Mouse (Mus musculus): ENCODE data around the gene Gm29133.
A peak's percentile ranks its signal among the peaks of the same experiment; 100 is the strongest.

The Gm29133 gene

DNA sequence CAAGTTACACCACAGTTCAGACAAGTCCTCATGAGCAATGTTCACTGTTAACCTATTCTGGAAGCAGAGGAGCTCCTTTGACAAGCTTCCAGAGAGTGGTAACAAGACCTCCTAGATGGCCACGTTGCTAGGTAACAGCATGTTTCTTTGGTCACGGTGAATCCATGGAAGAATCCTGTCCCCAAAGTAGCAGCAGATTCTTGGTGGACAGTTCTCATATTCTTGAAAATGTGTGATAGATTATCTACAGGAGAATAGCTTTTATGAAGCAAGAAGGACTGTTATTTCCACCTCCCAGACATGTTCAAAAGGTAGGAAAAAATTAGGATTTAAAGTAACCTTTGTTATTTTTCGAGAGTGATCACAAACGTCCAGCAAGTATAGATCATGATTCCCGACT, at the start of gene Gm29133:
TSS of gene Gm29133 (plus strand) at position 301 of the 400 bp plus-strand sequence.
- no peak for DNase-seq

DNA sequence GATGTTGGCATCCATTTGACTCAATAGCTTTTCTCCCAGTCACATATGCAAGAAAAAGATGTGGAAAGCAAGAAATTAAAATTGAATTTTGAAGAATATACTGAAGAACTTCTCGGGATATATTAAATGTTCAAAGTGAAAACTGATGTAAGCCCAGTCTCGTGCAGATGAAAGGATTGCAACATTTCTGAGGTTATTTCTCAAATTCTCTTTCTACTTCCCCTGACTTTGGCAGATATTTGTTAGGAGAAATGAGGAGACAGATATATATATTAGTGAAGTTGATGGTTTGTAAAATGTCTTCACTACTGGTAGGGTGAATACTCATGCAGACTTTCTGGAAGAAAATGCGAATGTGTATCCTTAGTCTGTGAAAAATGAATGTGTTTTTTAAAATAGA, 48.9 kb upstream of the Gm29133 start:
- no peak for DNase-seq

DNA sequence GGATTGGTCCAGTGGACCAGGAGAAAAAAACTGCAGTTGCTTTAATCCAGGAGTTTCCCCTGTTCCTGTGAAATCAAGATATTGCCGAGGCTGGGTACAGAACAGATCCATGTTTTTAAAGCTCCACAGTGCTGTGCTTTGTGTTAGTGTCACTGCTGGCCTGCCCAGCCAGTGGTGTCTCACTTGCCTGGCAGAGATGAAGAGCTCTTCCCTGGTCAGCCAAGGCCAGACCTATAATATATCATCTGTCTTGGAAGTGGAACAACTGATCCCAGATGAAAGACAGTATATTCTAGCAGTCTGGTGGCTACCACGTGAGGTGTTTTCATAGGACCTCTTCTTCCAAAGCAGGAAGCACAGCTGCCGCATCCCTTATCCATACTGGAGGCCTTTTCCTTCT, 46.7 kb upstream of the Gm29133 start:
- DNase-seq = no peak

DNA sequence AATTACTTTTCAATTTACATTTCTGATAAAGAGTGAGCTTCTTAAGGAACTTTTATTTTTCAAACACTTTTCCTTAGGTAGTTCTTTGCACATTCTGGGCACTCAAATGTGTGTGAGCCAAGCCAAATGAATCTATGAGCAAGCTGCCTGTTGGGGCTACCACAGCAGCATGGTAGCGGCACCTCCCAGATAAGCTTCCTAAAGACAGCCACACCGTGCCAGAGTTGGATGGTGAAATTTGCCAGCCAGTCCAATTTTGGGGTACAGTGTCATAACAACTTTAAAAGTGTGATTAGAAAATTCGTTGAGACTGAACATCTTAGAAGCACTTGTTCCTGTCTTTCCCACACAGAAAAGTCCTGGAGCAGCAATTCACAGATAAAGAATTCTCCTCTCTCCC, 41.5 kb upstream of the Gm29133 start:
- no peak for DNase-seq

DNA sequence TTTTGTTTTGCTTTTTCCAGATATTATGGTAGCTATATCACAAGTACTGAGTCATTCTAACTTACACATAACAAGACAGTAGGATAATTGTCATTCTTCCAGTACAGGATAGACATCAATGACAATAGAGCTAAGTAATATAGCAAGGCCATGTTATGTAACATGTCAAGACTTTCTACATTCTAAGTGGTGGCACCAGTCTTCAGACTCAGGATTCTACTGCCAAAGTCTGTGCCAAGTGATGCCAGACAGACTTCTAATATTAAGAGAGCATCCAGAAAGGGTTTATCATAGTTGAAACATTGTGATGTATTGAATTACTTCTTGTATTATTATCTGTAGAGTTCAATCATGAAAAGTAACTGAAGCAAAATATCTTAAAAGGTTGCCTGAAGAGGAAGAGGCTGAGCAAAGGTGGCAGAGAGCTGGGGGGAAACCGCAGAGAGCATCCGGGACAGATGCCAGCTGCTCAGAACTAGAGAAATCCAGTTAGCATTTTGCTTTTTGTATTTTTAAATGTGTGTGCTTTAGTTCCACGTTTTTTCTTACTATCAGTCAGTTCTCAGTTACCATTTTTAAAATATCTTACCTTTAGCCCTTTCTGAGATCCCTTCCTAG, 34.2 kb upstream of the Gm29133 start:
- no peak for DNase-seq

DNA sequence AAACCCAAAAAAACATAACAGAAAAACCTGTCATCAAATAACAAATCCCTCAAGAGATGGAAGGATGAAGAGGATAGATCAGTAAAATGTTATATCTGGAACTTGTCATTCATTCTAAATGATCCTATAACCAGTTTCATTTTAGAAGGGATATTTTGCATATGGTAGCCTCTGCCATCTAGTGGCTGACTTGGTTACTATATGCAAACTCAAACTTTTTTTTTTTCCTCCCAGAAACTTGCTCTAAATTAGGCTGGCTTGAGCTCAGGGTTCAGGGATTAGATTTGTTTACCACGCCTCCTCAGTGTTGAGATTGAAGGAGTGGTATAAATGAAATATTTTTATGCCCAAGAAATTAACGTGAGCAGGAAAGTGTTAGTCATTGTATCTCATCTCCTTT, 27.3 kb upstream of the Gm29133 start:
- peak; percentile 8 to 14 for DNase-seq

DNA sequence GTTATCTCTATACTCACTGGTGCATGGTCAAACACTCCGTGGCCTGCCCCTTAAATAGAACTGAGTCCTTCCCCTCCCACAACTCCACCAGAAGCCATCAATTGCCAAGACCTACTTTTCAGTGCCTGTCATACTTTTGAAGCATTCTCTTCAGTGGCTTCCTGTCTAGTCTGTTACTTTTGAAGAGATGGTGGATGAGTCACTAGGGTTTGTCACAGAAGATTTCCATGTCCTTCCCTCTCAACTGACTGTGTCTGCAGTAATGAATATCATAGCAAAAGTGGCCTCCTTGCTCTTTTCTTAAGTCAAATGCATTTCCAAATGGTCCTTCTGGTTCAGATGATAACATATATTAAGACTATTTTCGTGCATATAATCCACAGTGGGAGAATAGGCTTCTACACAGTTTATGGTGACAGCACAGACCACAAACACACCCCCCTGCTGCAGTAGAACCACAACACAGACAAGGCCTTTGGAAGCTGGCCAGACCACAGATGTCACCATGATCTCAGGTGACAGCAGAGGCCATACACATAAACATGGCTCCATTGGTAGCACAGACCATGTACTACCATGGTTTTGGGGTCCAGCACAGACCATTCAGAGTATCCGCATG, 16.9 kb upstream of the Gm29133 start:
- DNase-seq = no peak

DNA sequence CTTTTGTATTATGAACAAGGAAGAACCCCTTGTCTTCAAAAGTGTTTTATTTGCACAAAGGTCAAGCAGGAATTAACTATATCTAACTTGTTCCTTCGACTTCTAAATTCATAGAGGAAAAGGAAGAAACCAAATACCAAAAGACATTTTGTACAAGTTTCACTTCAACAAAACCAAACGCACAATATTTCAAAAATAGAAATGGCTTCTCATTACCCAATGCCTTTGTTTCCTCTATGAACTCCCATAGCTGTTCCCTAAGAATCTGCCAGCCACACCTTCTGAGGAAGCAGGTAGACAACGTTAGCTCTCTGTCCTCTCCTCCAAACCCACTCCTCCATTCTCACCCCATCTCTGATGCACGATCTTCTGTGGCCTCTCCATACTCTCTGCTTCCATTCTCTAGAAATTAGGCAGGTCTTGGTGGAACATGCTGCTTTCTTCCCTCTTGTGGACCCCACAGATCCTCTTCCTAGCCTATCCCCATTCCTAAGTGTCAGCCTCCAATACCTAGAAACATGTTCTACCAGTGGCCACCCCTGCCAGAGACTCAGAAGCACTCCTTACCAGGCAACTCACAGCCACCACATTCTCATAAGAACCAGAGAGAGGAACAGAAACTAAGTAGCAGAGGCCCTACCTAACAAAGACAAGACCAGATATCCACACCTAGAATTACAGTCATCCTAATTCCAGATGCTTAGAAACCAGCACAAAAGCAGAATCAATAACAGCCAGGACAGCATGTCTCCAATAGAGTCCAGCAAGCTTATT, 4.1 kb upstream of the Gm29133 start:
- DNase-seq = no peak

DNA sequence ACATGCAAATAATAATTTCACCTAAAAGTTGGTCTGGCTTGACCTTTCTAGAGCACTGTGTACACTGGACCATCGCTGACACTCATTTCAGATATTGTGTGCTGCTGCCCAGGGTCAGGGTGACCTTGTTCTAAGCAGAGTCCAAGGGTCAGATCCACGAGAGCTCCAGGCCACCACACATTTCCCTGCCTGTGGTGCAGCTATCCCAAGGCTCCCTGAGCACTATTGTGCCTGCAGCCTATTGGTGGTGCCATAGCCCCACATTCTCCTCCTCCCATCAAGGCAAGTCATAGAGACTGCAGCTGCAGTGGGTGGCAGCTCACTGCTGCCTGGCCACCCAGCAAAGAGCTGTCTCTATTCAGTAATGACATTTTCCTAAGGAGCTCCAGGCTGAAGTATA, 2.7 kb upstream of the Gm29133 start:
- no peak for DNase-seq

DNA sequence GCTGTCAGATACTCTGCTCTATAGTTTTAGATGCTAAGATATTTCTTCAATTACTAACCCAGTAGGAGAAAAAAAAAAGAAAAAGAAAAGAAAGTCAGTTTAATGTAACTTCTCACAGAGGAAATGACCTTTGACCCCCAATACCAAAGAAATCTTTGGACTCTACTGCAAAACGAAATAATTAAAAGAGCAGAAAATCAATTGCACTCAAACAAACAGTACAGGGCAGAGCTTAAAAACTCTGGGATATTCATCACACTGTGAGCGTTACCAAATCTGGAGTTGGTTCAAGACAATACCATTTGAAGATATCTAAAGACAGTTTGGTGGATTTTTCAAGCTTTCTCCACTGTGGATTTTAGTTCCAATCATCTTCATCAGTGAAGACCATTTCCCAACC, 15.4 kb downstream of the Gm29133 start:
- DNase-seq = no peak

DNA sequence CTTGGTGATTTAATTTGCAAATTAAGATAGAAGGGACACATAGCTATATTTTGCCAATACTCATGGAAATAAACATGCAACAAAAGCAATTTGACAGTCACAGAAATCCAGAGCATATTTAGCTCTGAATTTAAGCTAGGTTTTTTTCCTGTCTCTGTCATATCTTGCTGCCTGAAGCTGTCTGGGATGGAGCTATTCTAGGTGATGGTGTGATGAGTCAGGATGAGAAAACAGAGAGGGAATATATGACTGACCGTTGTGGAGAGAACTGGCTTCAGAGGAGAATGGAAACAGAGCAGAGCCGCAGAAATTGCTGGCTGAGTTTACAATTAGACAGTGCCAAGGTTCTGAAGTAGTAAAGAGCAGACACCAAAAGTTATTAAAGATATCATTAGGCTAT, 26.3 kb downstream of the Gm29133 start:
- DNase-seq = no peak

DNA sequence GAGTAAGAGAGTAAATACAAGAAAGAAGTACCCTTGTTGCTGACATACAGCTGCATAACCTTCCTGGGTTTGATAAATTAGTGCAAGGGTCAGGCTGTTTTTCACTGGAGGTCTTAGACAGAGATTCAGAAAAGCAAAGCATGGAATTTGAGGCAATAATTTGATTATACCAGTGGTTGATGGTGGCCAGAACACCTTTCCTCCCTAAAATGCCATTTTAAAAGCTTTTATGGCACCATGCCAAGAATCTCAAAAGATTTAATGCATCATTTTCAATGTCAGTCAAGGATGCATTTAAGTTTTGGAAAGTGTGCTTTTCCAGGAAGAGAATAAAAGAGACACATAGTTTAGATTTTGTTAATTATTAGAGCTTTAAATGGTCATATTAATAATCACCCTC, 60.0 kb downstream of the Gm29133 start:
- DNase-seq = no peak

DNA sequence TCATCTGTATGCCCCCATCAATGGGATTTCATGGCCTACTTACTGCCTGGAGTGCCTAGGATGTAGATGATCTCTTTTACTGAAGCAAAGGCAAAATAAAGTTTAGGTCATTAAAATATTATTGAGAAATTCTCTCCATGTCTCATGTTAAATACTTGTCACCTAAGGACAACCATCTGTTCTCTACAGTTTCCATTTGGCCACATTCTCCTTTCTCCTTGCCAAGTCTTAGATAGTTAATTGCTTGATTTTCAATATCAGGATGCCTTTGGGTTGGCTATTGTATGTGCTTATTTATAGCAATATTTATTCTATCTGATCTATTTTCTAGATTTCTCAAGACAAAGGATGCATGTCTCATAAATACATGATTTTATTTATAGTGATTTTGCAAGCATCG, 75.9 kb downstream of the Gm29133 start:
- DNase-seq = no peak

DNA sequence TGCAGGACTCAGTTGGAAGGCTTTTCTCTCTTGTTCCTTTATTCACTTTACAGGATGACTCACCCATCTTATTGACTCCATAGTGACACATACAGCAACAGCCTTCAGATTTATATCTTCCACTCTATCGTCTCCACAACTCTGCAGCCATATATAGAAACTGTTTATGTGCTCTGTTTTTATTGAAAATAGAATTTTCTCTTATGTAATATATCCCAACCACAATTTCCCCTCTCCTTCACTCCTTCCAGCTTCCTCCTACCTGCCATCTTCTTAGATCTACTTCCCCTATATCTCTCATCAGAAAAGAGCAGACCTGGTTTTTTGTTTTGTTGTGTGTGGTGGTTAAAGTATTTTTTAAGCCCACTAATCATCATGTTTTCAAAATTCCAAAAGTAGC, 76.5 kb downstream of the Gm29133 start:
- DNase-seq = no peak

DNA sequence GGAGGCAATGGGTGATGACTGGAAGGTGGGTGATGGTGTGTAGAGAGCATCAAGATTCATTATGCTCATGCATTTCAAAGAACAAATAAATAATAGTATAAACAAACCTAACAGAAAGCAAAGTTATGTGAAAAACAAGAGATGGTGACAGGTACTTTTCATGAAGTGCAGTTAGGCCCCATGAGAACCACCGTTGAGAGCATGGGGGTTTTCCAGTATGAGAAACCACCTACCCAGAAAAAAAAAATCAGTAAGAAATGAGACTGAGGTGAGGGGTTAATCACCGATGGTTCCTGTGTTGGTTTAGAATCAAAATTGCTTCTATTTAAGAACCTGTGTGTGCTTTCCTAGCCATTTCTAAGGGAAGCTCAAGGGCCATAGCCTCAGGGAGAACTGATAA, 86.8 kb downstream of the Gm29133 start:
- DNase-seq = no peak

DNA sequence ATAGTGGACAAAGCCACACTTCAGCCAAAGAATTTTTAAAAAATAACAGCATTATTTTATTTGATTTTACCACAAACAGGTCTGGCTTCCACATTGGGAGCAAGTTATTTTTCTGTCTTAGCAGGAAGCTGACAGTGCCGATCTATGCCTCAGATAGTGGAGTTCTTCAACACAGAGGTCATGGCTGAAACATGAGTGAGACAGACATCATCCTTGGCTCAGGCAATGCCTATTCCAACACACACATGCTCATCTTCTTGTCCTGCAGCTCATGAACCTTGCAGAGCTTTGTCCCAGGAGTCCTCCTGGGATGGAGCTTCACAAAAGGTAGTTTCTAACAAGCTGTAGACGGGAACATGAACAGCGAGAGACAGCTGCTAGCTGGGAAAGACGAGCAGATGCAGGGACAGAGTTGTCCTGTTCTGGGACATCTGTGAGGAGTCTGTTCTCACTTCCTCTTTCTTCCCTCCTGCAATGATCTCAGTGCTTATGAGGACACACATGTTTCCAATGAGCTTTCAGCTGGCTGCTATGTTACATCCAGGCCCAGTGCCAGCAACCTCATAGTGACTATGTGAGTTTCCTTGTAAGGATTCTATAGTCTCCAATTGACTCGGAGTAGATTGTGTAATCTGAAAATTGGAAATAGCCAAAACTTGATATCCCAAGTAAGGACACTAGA, 87.4 kb downstream of the Gm29133 start:
- peak; percentile 5 for DNase-seq
